Mouse (Mus musculus) adrenal gland, postnatal 36 days (tissue): ENCODE data around the gene Fcgr3. TPM values are rescaled to one million over a fixed set of nuclear protein-coding genes. Genes with fewer than 3 reads are reported as not detected.

Experiments used
- DNase-seq, 2 experiments: peaks; one replicate each; pipeline ENCODE4 v3.0.0; 2021; ENCODE audit warnings: mixed read lengths in 1 of 2
- long read RNA-seq, 2 experiments: library from polyadenylated mRNA; stranded (forward); transcript quantifications; one replicate each; pipeline ENCODE4 v2.0.0; 2021; ENCODE audit warnings: borderline sequencing depth in 2 of 2
- total RNA-seq, 2 experiments: library from RNA; stranded (reverse); gene quantifications; 2 replicates each; pipeline ENCODE4 v1.2.3; 2021

Gene Fcgr3
- total RNA-seq = 10 to 100 TPM; 10.9 to 19.5 TPM
- long read RNA-seq, experiment 1, transcript Fcgr3-201 (5 exons, 1,347 nt) = major isoform, 5 of 9 reads
- long read RNA-seq, experiment 1, partial matches to known transcripts = 0 of 9 reads
- long read RNA-seq, experiment 1, other reads (novel, unspliced or antisense) = 3 of 9 reads
- long read RNA-seq, experiment 2, transcript Fcgr3-201 (5 exons, 1,347 nt) = major isoform, 5 of 6 reads
- long read RNA-seq, experiment 2, partial matches to known transcripts = 1 of 6 reads
- long read RNA-seq, experiment 2, other reads (novel, unspliced or antisense) = 0 of 6 reads

GRCm38 (mm10) chr1:171064491-171065242 is at the start of gene Fcgr3:
Fcgr3 (minus strand) TSS chr1:171064935.
- peak; percentile 78 to 86 for DNase-seq

GRCm38 (mm10) chr1:171113873-171114299 is 49.2 kb upstream of the Fcgr3 start, which contains the start of gene Cfap126:
Cfap126 (plus strand) TSS chr1:171113918.
- DNase-seq = peak; percentile 94 to 95

- no peak for DNase-seq
These were observed 48.3 kb upstream of the Fcgr3 start for GRCm38 (mm10) chr1:171112986-171113385.

- peak; percentile 74 to 78 for DNase-seq
These were observed 47.2 kb upstream of the Fcgr3 start for GRCm38 (mm10) chr1:171111781-171112575.

- peak; percentile 91 to 92 for DNase-seq
These were observed 46.5 kb upstream of the Fcgr3 start for GRCm38 (mm10) chr1:171111020-171111780.

GRCm38 (mm10) chr1:171110659-171111019 is 45.9 kb upstream of the Fcgr3 start:
- DNase-seq = no peak

- no peak for DNase-seq
These were observed 44.9 kb upstream of the Fcgr3 start for GRCm38 (mm10) chr1:171109620-171110019.

- peak; percentile 56 to 60 for DNase-seq
These were observed 40.5 kb upstream of the Fcgr3 start for GRCm38 (mm10) chr1:171105226-171105625.

- DNase-seq = peak in 1 of 2 experiments; percentile 26
These were observed 38.6 kb upstream of the Fcgr3 start for GRCm38 (mm10) chr1:171103179-171103840.

- peak; percentile 87 to 88 for DNase-seq
These were observed 37.9 kb upstream of the Fcgr3 start for GRCm38 (mm10) chr1:171102547-171103177.

- peak; percentile 88 to 91 for DNase-seq
These were observed 37.2 kb upstream of the Fcgr3 start for GRCm38 (mm10) chr1:171101733-171102546.

- no peak for DNase-seq
These were observed 36.3 kb upstream of the Fcgr3 start for GRCm38 (mm10) chr1:171101033-171101432.

GRCm38 (mm10) chr1:171097612-171098011 is 32.9 kb upstream of the Fcgr3 start:
- no peak for DNase-seq

- DNase-seq = no peak
These were observed 32.4 kb upstream of the Fcgr3 start for GRCm38 (mm10) chr1:171097136-171097535.

- no peak for DNase-seq
These were observed 31.6 kb upstream of the Fcgr3 start for GRCm38 (mm10) chr1:171096110-171096964.

GRCm38 (mm10) chr1:171094424-171094823 is 29.7 kb upstream of the Fcgr3 start:
- no peak for DNase-seq

GRCm38 (mm10) chr1:171090761-171091160 is 26.0 kb upstream of the Fcgr3 start:
- DNase-seq = no peak

GRCm38 (mm10) chr1:171089891-171090290 is 25.2 kb upstream of the Fcgr3 start:
- DNase-seq = no peak
